In genomic region chr2:116820831-116821745, GRCm38 (mm10) we compare ENCODE assay signal across 10 mouse cellular contexts. TPM values are rescaled to one million over a fixed set of nuclear protein-coding genes. Genes with fewer than 3 reads are reported as not detected.
A peak's percentile ranks its signal among the peaks of the same experiment; 100 is the strongest.
DNase-seq lines count a peak whose midpoint lies in the region; TF ChIP-seq lines count a peak whose summit lies in the region.
"Had no signal": no experiment of that assay in that cellular context is flagged by ENCODE, and none has a peak within 500 bp of the region (broad histone marks: within the 10 kb centered on the region; RNA-seq: fewer than 3 reads in every experiment).

No protein-coding gene starts in this region.

- TF ChIP-seq EP300 in heart, adult 2 months (IDR thresholded peaks at IDR 0.05; ENCODE audit: insufficient read depth, low read depth, low read length), result no peak

- H3K4me3 ChIP-seq in heart, adult 2 months, result no peak overlapping the region

- H3K79me2 ChIP-seq in heart, adult 2 months (replicated peaks; ENCODE audit: control insufficient read depth, insufficient read depth, low read length), result no peaks in the 10 kb centered on the region

- no peak for DNase-seq in heart, adult 2 months
- no peak for DNase-seq in heart, adult 9 months (ENCODE audit: low spot score in 2 of 2)
- peak; percentile 14 for DNase-seq in A20 (ENCODE audit: low read depth, low spot score)
- DNase-seq in embryo, embryonic 11 days, result peak; percentile 61
- peak; percentile 60 to 64 for DNase-seq in left cerebral cortex, postnatal 14 days (ENCODE audit: low spot score in 2 of 2)
- DNase-seq in right cerebral cortex, postnatal 14 days, result peak; percentile 16
- DNase-seq in spleen, postnatal 4 days (ENCODE audit: low spot score in 2 of 2), result no peak
- DNase-seq in testis, postnatal 10 days (ENCODE audit: low spot score), result no peak

- H3K36me3 ChIP-seq in heart, adult 2 months (ENCODE audit: control insufficient read depth, insufficient read depth, low read length), result no peaks in the 10 kb centered on the region

- no peaks in the 10 kb centered on the region for H3K27me3 ChIP-seq in heart, adult 2 months (ENCODE audit: control insufficient read depth, insufficient read depth, low read length)

- WGBS in heart, adult 2 months, result 51% methylated on average over 13 of the region's 13 CpGs

- intact Hi-C loops in heart, adult 2 months (cut with DNase I), result loop anchor here (5.0 to 10.0 kb wide), 2 partner anchors 144 to 966 kb away; no protein-coding TSS in a partner anchor
- intact Hi-C loops in left cerebral cortex, postnatal 14 days (cut with DNase I), result loop anchor here (10.0 kb wide), 1 partner anchor 716 kb away; no protein-coding TSS in a partner anchor

- no peaks in the 10 kb centered on the region for H3K4me1 ChIP-seq in heart, adult 2 months (ENCODE audit: control insufficient read depth, insufficient read depth, low read length)

- no peak overlapping the region for H3K27ac ChIP-seq in heart, adult 2 months

- TF ChIP-seq POLR2A in heart, adult 2 months (IDR thresholded peaks at IDR 0.05; ENCODE audit: insufficient read depth, low read depth, low read length), result no peak

- H3K9ac ChIP-seq in heart, adult 2 months (ENCODE audit: low read depth, low read length), result no peak overlapping the region

- peak; percentile 64 for TF ChIP-seq CTCF in heart, adult 2 months (IDR thresholded peaks at IDR 0.05)

RNA-seq across cellular contexts. Expression of gene Tmco5, which starts 57.4 kb away (rescaled TPM):
- total RNA-seq in heart, adult 2 months (2021), result not detected
- polyA plus RNA-seq in heart, adult 2 months (2012; rRNA removed), result not detected in 2 replicates
- 1 to 10 TPM; 3.0 to 4.4 TPM for total RNA-seq in left cerebral cortex, postnatal 14 days (2021)
- polyA plus RNA-seq: gonadal fat pad, adult 2 months; liver, embryonic 16.5 days had no signal

Comparison
In these comparisons a context has a peak if more than half of its experiments do, and no peak if none do; other contexts are left out.
1. DNase-seq: peak in A20 (single experiment), embryo, embryonic 11 days (single experiment), left cerebral cortex, postnatal 14 days (2 of 2) and right cerebral cortex, postnatal 14 days (single experiment); none in heart, adult 2 months (0 of 2), heart, adult 9 months (0 of 2), spleen, postnatal 4 days (0 of 2) and testis, postnatal 10 days (single experiment).
2. RNA of gene Tmco5, which starts 57.4 kb away (total RNA-seq): 3.0 to 4.4 TPM in left cerebral cortex, postnatal 14 days; not detected in heart, adult 2 months; every median in the first group is over 4 times any median in the second.